Mouse (Mus musculus) thymus, postnatal 14 days (tissue): ENCODE data around the gene Prdm12.

ENCODE experiments used
- DNase-seq: peaks from one replicate; pipeline ENCODE4 v3.0.0; 2021

Gene Prdm12

GRCm38 (mm10) chr2:31639901-31640608, at the start of gene Prdm12:
Gene Prdm12 (plus strand): TSS chr2:31640037.
- DNase-seq: no peak

- no peak for DNase-seq
Observed at GRCm38 (mm10) chr2:31591799-31592484, 47.9 kb upstream of the Prdm12 start.

- DNase-seq: no peak
Observed at GRCm38 (mm10) chr2:31607555-31607954, 32.3 kb upstream of the Prdm12 start.

DNA sequence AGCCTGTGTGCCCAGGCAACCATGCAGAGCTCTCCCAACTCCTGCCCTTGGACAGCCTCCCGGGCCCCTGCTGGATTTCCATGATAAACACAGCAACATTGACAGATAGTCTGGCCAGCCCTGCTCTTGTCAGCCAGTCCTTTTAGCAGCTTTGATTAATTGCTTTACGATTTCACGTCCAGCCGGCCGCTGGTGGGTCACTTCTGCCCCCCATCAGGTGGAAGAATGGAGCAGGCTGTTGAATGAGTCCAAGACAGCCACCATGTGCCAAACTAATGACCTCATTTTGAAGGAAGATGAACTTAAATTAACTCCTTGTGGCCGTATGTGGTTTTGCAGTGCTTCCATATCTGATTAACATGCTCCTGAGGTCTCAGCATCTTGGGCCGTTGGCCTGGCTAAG, 30.0 kb upstream of the Prdm12 start:
- DNase-seq: no peak

- no peak for DNase-seq
Observed at GRCm38 (mm10) chr2:31610922-31611321, 28.9 kb upstream of the Prdm12 start.

DNA sequence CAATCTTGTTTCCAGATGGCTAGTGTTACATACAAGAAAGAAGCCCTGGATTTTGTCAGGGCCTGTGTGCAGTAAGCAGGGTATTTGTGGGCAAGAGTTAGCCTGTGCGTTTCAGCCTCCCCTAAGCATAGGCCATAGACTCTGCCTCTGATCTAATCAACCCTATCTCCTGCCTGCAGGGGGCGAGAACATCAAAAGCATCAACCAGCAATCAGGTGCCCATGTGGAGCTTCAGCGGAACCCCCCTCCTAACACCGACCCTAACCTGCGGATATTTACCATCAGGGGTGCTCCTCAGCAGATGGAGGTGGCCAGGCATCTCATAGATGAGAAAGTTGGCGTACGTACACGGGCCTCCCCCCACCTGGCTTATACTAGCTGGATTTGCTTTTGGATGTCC, 28.4 kb upstream of the Prdm12 start:
- DNase-seq: no peak

- no peak for DNase-seq
Observed at GRCm38 (mm10) chr2:31612627-31613026, 27.2 kb upstream of the Prdm12 start.

- DNase-seq: no peak
Observed at GRCm38 (mm10) chr2:31613781-31614180, 26.1 kb upstream of the Prdm12 start.

GRCm38 (mm10) chr2:31618484-31619161, 21.2 kb upstream of the Prdm12 start:
- no peak for DNase-seq

GRCm38 (mm10) chr2:31619208-31619607, 20.6 kb upstream of the Prdm12 start:
- DNase-seq: no peak

DNA sequence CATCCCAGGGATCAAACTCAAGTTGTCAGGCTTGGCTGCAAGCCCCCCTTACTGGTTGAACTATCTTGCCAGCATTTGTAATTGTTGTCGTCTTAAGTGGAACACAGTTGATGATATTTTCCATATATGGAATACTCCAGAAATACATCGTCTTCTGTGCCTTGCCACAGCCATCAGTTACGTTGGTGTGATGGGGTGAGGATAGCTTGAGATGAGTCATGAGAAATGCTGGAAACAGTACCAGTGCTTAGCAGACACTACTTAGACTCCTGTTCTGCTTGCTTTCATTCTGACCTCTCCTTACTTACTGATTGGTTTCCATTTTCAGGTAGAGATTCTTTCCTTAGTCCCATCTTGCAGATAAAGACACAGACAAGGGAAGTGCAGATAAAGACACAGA, 6.3 kb upstream of the Prdm12 start:
- no peak for DNase-seq

- no peak for DNase-seq
Observed at GRCm38 (mm10) chr2:31635281-31636137, 4.3 kb upstream of the Prdm12 start.

GRCm38 (mm10) chr2:31636138-31636741, 3.6 kb upstream of the Prdm12 start:
- DNase-seq: no peak

- no peak for DNase-seq
Observed at GRCm38 (mm10) chr2:31636742-31637141, 3.1 kb upstream of the Prdm12 start.

GRCm38 (mm10) chr2:31637311-31637710, 2.5 kb upstream of the Prdm12 start:
- no peak for DNase-seq

GRCm38 (mm10) chr2:31637807-31638206, 2.0 kb upstream of the Prdm12 start:
- DNase-seq: peak; percentile 31

- DNase-seq: no peak
Observed at GRCm38 (mm10) chr2:31638581-31639465, 1.0 kb upstream of the Prdm12 start.

GRCm38 (mm10) chr2:31639466-31639760, 424 bp upstream of the Prdm12 start:
- no peak for DNase-seq

DNA sequence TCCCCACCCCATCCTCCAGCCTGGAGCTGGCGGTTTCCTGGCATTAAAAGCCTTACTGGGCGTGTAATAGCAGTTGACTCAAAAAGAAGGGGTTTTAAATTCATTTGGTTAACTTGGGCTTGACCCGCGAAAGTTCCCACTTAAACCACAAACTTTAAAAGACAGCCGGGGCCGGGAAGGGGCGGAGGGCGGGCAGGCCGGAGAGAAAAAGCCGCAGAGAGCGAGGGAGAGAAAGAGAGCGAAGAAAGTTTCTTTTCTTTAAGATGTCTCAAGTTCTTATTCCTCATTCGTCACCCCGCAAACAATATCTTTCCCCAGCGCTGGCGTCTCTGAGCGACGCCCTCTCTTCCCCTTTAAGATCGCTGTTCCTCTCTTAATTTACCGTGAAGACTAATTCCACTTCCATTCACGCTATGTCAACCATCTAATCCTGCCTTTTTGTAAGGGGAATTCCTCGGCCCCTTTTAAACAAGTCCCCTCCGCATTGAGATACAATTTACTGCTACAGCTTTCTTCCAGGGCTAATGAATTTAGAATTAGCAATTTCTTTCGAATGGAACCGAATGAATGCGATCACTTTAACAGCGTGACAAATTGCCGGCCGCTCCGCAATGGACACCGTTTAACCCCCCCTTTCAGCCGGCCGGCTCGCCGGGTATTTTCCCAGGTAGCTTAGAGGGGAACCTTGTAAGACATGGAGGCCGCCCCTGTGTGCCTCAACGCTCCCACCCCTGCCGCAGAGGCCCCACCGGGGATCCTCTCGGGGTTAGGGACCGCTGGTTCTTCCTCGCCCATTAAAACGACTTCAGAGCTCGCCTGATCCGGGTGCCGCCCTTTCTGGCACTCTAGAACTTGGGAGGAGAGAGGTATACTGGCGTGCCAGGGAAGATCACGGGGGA, 1.0 kb downstream of the Prdm12 start:
- DNase-seq: no peak

DNA sequence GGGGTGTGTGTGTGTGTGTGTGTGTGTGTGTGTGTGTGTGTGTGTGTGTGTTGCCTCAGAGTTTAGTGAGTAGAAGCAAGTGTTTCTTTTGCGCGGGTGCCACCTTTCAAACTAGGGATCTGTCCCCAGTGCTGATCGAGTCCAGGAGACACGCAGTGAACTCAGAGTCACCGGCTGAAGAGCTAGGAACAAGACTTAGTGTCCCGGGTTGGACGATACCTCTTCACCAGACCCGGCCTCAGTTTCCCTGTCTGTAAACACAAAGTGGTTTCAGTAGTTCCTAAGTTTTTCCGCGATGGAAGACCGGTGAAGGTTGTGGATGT, 1.6 kb downstream of the Prdm12 start:
- no peak for DNase-seq

- no peak for DNase-seq
Observed at GRCm38 (mm10) chr2:31641929-31642328, 2.1 kb downstream of the Prdm12 start.
